Mouse (Mus musculus) intestine, embryonic 15.5 days (tissue): Measurements from ENCODE around the gene Loxl4. TPM values are rescaled to one million over a fixed set of nuclear protein-coding genes. Genes with fewer than 3 reads are reported as not detected.

ENCODE experiments used
- ATAC-seq: fragments of 200-750 bp; cut with Nextera tagmentation; 2 replicates; pipeline ENCODE4 v1.8.0; 2017; ENCODE audit warnings: moderate TSS enrichment, moderate library complexity
- H3K27ac ChIP-seq: fragments of 300-500 bp; sonication (generic); 2 replicates; pipeline ENCODE4 v1.5.1; 2015; ENCODE audit warnings: mild to moderate bottlenecking, inconsistent platforms
- H3K27me3 ChIP-seq: fragments of 300-500 bp; sonication (generic); replicated peaks from 2 replicates; pipeline ENCODE4 v1.6.1; 2015; ENCODE audit warnings: inconsistent platforms
- H3K36me3 ChIP-seq: fragments of 300-500 bp; sonication (generic); 2 replicates; pipeline ENCODE4 v1.6.1; 2015; ENCODE audit warnings: inconsistent platforms
- H3K4me1 ChIP-seq: fragments of 300-500 bp; sonication (generic); replicated peaks from 2 replicates; pipeline ENCODE4 v1.6.1; 2015; ENCODE audit warnings: inconsistent platforms
- H3K4me2 ChIP-seq: fragments of 300-500 bp; sonication (generic); replicated peaks from 2 replicates; pipeline ENCODE4 v1.6.1; 2015; ENCODE audit warnings: mild to moderate bottlenecking, inconsistent platforms
- H3K4me3 ChIP-seq: fragments of 300-500 bp; sonication (generic); replicated peaks from 2 replicates; pipeline ENCODE4 v1.5.1; 2015; ENCODE audit warnings: inconsistent platforms
- H3K9ac ChIP-seq: fragments of 300-500 bp; sonication (generic); 2 replicates; pipeline ENCODE4 v1.6.1; 2015; ENCODE audit warnings: inconsistent platforms
- H3K9me3 ChIP-seq: fragments of 300-500 bp; sonication (generic); 2 replicates; pipeline ENCODE4 v1.6.1; 2016; ENCODE audit warnings: inconsistent platforms
- WGBS: fragments of 180-500 bp; shearing (Covaris S2); methylation state at CpG from one replicate; pipeline ENCODE4 v1.1.7; 2015; 5-methylcytosine and 5-hydroxymethylcytosine counted together
- polyA plus RNA-seq: library from polyadenylated mRNA; unstranded; fragments of >200 nt; fragmentation: Nextera tagmentation; extraction: Ambion mirVana; gene quantifications from 2 replicates; pipeline ENCODE4 v1.2.1, GENCODE M21; 2015

The Loxl4 gene
- polyA plus RNA-seq, 1 experiment from 2014 or later = 1.9 TPM

- Histone ChIP-seq H3K27me3 (no peaks in the 10 kb centered on the region), H3K27ac (no peak overlapping the region), H3K9me3 (no peaks in the 10 kb centered on the region), H3K4me3 (no peak overlapping the region), H3K9ac (no peak overlapping the region), H3K4me2 (no peak overlapping the region), H3K4me1 (no peaks in the 10 kb centered on the region), H3K36me3 (no peaks in the 10 kb centered on the region)
- ATAC-seq = no peak
- 71% methylated on average over 8 of the region's 8 CpGs for WGBS
Measured at GRCm38 (mm10) chr19:42602041-42602440, 10.6 kb downstream of the Loxl4 start.

GRCm38 (mm10) chr19:42601445-42601844 lies 11.2 kb downstream of the Loxl4 start:
- no peak overlapping the region for H3K9ac ChIP-seq
- H3K4me3 ChIP-seq = no peak overlapping the region
- H3K27me3 ChIP-seq = no peaks in the 10 kb centered on the region
- H3K9me3 ChIP-seq = no peaks in the 10 kb centered on the region
- H3K27ac ChIP-seq = no peak overlapping the region
- H3K36me3 ChIP-seq = no peaks in the 10 kb centered on the region
- no peak for ATAC-seq
- H3K4me1 ChIP-seq = no peaks in the 10 kb centered on the region
- WGBS = 84% methylated on average over 2 of the region's 2 CpGs
- no peak overlapping the region for H3K4me2 ChIP-seq

GRCm38 (mm10) chr19:42600591-42600990 lies 12.0 kb downstream of the Loxl4 start:
- Histone ChIP-seq H3K4me3 (no peak overlapping the region), H3K9ac (no peak overlapping the region), H3K4me2 (no peak overlapping the region), H3K4me1 (no peaks in the 10 kb centered on the region), H3K27me3 (no peaks in the 10 kb centered on the region), H3K36me3 (no peaks in the 10 kb centered on the region), H3K9me3 (no peaks in the 10 kb centered on the region), H3K27ac (no peak overlapping the region)
- WGBS = 72% methylated on average over 3 of the region's 3 CpGs
- no peak for ATAC-seq

- H3K27me3 ChIP-seq = no peaks in the 10 kb centered on the region
- no peaks in the 10 kb centered on the region for H3K36me3 ChIP-seq
- no peaks in the 10 kb centered on the region for H3K4me1 ChIP-seq
- WGBS = 86% methylated on average over 17 of the region's 17 CpGs
- no peaks in the 10 kb centered on the region for H3K9me3 ChIP-seq
- H3K9ac ChIP-seq = no peak overlapping the region
- H3K4me3 ChIP-seq = no peak overlapping the region
- no peak for ATAC-seq
- H3K27ac ChIP-seq = no peak overlapping the region
- no peak overlapping the region for H3K4me2 ChIP-seq
Measured at GRCm38 (mm10) chr19:42599891-42600290, 12.7 kb downstream of the Loxl4 start.

- H3K4me3 ChIP-seq = no peak overlapping the region
- H3K36me3 ChIP-seq = 0 out of 2 replicates have a peak, but pooled peaks cover 7% of the 10 kb centered on the region
- H3K27ac ChIP-seq = no peak overlapping the region
- no peak for ATAC-seq
- H3K4me1 ChIP-seq = no peaks in the 10 kb centered on the region
- H3K4me2 ChIP-seq = no peak overlapping the region
- 98% methylated on average over 6 of the region's 6 CpGs for WGBS
- H3K9ac ChIP-seq = no peak overlapping the region
- H3K9me3 ChIP-seq = no peaks in the 10 kb centered on the region
- no peaks in the 10 kb centered on the region for H3K27me3 ChIP-seq
Measured at GRCm38 (mm10) chr19:42597896-42598295, 14.7 kb downstream of the Loxl4 start.

- Histone ChIP-seq H3K4me3 (no peak overlapping the region), H3K4me1 (no peaks in the 10 kb centered on the region), H3K4me2 (no peak overlapping the region), H3K27me3 (no peaks in the 10 kb centered on the region), H3K27ac (no peak overlapping the region), H3K9me3 (no peaks in the 10 kb centered on the region), H3K36me3 (0 out of 2 replicates have a peak, but pooled peaks cover 7% of the 10 kb centered on the region), H3K9ac (no peak overlapping the region)
- 92% methylated on average over 12 of the region's 12 CpGs for WGBS
- no peak for ATAC-seq
Measured at GRCm38 (mm10) chr19:42597286-42597685, 15.3 kb downstream of the Loxl4 start.

GRCm38 (mm10) chr19:42595066-42595465 lies 17.5 kb downstream of the Loxl4 start:
- Histone ChIP-seq H3K9me3 (no peaks in the 10 kb centered on the region), H3K4me2 (no peak overlapping the region), H3K27me3 (no peaks in the 10 kb centered on the region), H3K27ac (no peak overlapping the region), H3K4me1 (no peaks in the 10 kb centered on the region), H3K36me3 (0 out of 2 replicates have a peak, but pooled peaks cover 7% of the 10 kb centered on the region), H3K9ac (no peak overlapping the region), H3K4me3 (no peak overlapping the region)
- ATAC-seq = no peak
- 88% methylated on average over 6 of the region's 6 CpGs for WGBS

GRCm38 (mm10) chr19:42593456-42593855 lies 19.2 kb downstream of the Loxl4 start:
- H3K4me1 ChIP-seq = no peaks in the 10 kb centered on the region

GRCm38 (mm10) chr19:42591534-42591933 lies 21.1 kb downstream of the Loxl4 start:
- H3K36me3 ChIP-seq = 0 out of 2 replicates have a peak, but pooled peaks cover 7% of the 10 kb centered on the region
- H3K4me2 ChIP-seq = no peak overlapping the region
- no peak for ATAC-seq
- no peak overlapping the region for H3K27ac ChIP-seq
- H3K9ac ChIP-seq = no peak overlapping the region
- H3K9me3 ChIP-seq = no peaks in the 10 kb centered on the region
- 73% methylated on average over 14 of the region's 14 CpGs for WGBS
- H3K4me3 ChIP-seq = no peak overlapping the region
- no peaks in the 10 kb centered on the region for H3K27me3 ChIP-seq
- H3K4me1 ChIP-seq = 0 out of 2 replicates have a peak, but pooled peaks cover 6% of the 10 kb centered on the region

More at GRCm38 (mm10) chr19:42593456-42593855, 19.2 kb downstream of the Loxl4 start:
- WGBS = 82% methylated on average over 6 of the region's 6 CpGs
- H3K27me3 ChIP-seq = no peaks in the 10 kb centered on the region
- H3K36me3 ChIP-seq = 0 out of 2 replicates have a peak, but pooled peaks cover 7% of the 10 kb centered on the region
- no peak overlapping the region for H3K4me3 ChIP-seq
- no peak for ATAC-seq
- H3K27ac ChIP-seq = no peak overlapping the region
- H3K9ac ChIP-seq = no peak overlapping the region
- H3K9me3 ChIP-seq = no peaks in the 10 kb centered on the region
- H3K4me2 ChIP-seq = no peak overlapping the region

GRCm38 (mm10) chr19:42589246-42589645 lies 23.4 kb downstream of the Loxl4 start:
- no peak for ATAC-seq
- H3K4me3 ChIP-seq = no peak overlapping the region
- 59% methylated on average over 1 of the region's 1 CpGs for WGBS

GRCm38 (mm10) chr19:42587704-42588103 lies 24.9 kb downstream of the Loxl4 start:
- Histone ChIP-seq H3K9ac (no peak overlapping the region), H3K4me2 (no peak overlapping the region), H3K27me3 (no peaks in the 10 kb centered on the region), H3K27ac (no peak overlapping the region; the same call in 1 of the 2 replicates), H3K36me3 (peaks cover 10% of the 10 kb centered on the region), H3K9me3 (no peaks in the 10 kb centered on the region), H3K4me1 (0 out of 2 replicates have a peak, but pooled peaks cover 6% of the 10 kb centered on the region), H3K4me3 (no peak overlapping the region)
- WGBS = 34% methylated on average over 2 of the region's 2 CpGs
- no peak for ATAC-seq

More at GRCm38 (mm10) chr19:42589246-42589645, 23.4 kb downstream of the Loxl4 start:
- Histone ChIP-seq H3K9ac (no peak overlapping the region), H3K9me3 (no peaks in the 10 kb centered on the region), H3K36me3 (0 out of 2 replicates have a peak, but pooled peaks cover 4% of the 10 kb centered on the region), H3K27ac (no peak overlapping the region), H3K4me2 (no peak overlapping the region), H3K4me1 (0 out of 2 replicates have a peak, but pooled peaks cover 6% of the 10 kb centered on the region), H3K27me3 (no peaks in the 10 kb centered on the region)

GRCm38 (mm10) chr19:42584188-42584587 lies 28.4 kb downstream of the Loxl4 start:
- Histone ChIP-seq H3K36me3 (peaks cover 11% of the 10 kb centered on the region), H3K4me1 (0 out of 2 replicates have a peak, but pooled peaks cover 6% of the 10 kb centered on the region), H3K27ac (no peak overlapping the region), H3K27me3 (no peaks in the 10 kb centered on the region), H3K4me3 (no peak overlapping the region), H3K9me3 (no peaks in the 10 kb centered on the region), H3K9ac (no peak overlapping the region), H3K4me2 (no peak overlapping the region)
- ATAC-seq = no peak
- WGBS = 74% methylated on average over 3 of the region's 3 CpGs

GRCm38 (mm10) chr19:42583677-42584076 lies 28.9 kb downstream of the Loxl4 start:
- 85% methylated on average over 5 of the region's 5 CpGs for WGBS
- Histone ChIP-seq H3K9ac (no peak overlapping the region), H3K9me3 (no peaks in the 10 kb centered on the region), H3K4me2 (no peak overlapping the region), H3K36me3 (peaks cover 11% of the 10 kb centered on the region), H3K4me3 (no peak overlapping the region), H3K27ac (no peak overlapping the region), H3K4me1 (0 out of 2 replicates have a peak, but pooled peaks cover 6% of the 10 kb centered on the region), H3K27me3 (no peaks in the 10 kb centered on the region)
- ATAC-seq = no peak
